Mouse (Mus musculus) CH12.LX (cell line): ENCODE measurements around the gene C1qtnf1. TPM values are rescaled to one million over a fixed set of nuclear protein-coding genes. Genes with fewer than 3 reads are reported as not detected.

ENCODE experiments used
- DNase-seq: peaks from one replicate; pipeline ENCODE4 v3.0.0-alpha.2; 2013; ENCODE audit errors: extremely low read depth
- H3K27ac ChIP-seq: 2 replicates; pipeline ENCODE4 v1.5.1; 2012; ENCODE audit warnings: low read depth, mild to moderate bottlenecking, control low read depth, moderate library complexity; ENCODE audit not compliant: insufficient read depth
- H3K27me3 ChIP-seq: replicated peaks from 2 replicates; pipeline ENCODE3; 2012; ENCODE audit warnings: inconsistent platforms
- H3K36me3 ChIP-seq, 2 experiments: replicated peaks in 1 of 2; 2 replicates each; pipeline versions ENCODE3 to v1.6.1; 2012; ENCODE audit warnings: inconsistent platforms in 1 of 2, low read length in 1 of 2, mild to moderate bottlenecking in 1 of 2, mixed read lengths in 1 of 2, moderate library complexity in 1 of 2; ENCODE audit not compliant: control insufficient read depth in 1 of 2, insufficient read depth in 1 of 2
- H3K4me1 ChIP-seq, 2 experiments: 2 replicates each; pipeline ENCODE4 v1.6.1; 2012; ENCODE audit warnings: inconsistent platforms in 1 of 2, moderate library complexity in 1 of 2; ENCODE audit not compliant: insufficient read depth in 2 of 2, control insufficient read depth in 1 of 2
- H3K4me2 ChIP-seq: 2 replicates; pipeline ENCODE4 v1.6.1; 2012; ENCODE audit warnings: low read depth, mild to moderate bottlenecking, control low read depth; ENCODE audit not compliant: poor library complexity, insufficient read depth, severe bottlenecking
- H3K4me3 ChIP-seq, 3 experiments: fragments of 150-350 bp in 1 of 3; sonication (generic) in 1 of 3; replicated peaks in 1 of 3; 2 replicates each; pipeline versions ENCODE3 to v1.5.1; 2011 to 2012; ENCODE audit warnings: low read depth in 2 of 3, low read length in 2 of 3, mild to moderate bottlenecking in 2 of 3, moderate library complexity in 2 of 3, control low read depth in 1 of 3, improper control_type of control experiment in 1 of 3, inconsistent platforms in 1 of 3, mixed read lengths in 1 of 3; ENCODE audit not compliant: poor library complexity in 1 of 3
- H3K79me2 ChIP-seq: replicated peaks from 2 replicates; pipeline ENCODE4 v1.6.1; 2012; ENCODE audit warnings: mild to moderate bottlenecking, moderate library complexity; ENCODE audit not compliant: control insufficient read depth, poor library complexity, insufficient read depth, severe bottlenecking; ENCODE audit errors: extremely low read depth
- H3K9ac ChIP-seq: 2 replicates; pipeline ENCODE4 v1.6.1; 2012; ENCODE audit warnings: low read depth, mild to moderate bottlenecking, control low read depth, moderate library complexity; ENCODE audit not compliant: insufficient read depth
- H3K9me3 ChIP-seq: replicated peaks from 2 replicates; pipeline ENCODE3; 2012; ENCODE audit warnings: low read length, inconsistent platforms, mixed read lengths
- BHLHE40 ChIP-seq: IDR thresholded peaks from 2 replicates; pipeline ENCODE4 v1.6.1; 2011; ENCODE audit warnings: mild to moderate bottlenecking, low read depth, low read length, improper control_type of control experiment
- CHD2 ChIP-seq: IDR thresholded peaks from 2 replicates; pipeline ENCODE4 v1.6.1; 2011; ENCODE audit warnings: low read length, improper control_type of control experiment
- ELF1 ChIP-seq: IDR thresholded peaks from 2 replicates; pipeline ENCODE4 v1.6.1; 2014; ENCODE audit warnings: low read depth, mild to moderate bottlenecking, inconsistent platforms, low read length, improper control_type of control experiment
- ETS1 ChIP-seq: conservative IDR thresholded peaks from 2 replicates; pipeline ENCODE4 v1.6.1; 2012; ENCODE audit warnings: low read depth, mild to moderate bottlenecking, inconsistent platforms, low read length, improper control_type of control experiment, moderate library complexity
- IRF4 ChIP-seq: IDR thresholded peaks from 2 replicates; pipeline ENCODE4 v1.6.1; 2014; ENCODE audit warnings: low read depth, mild to moderate bottlenecking, inconsistent platforms, low read length, improper control_type of control experiment
- JUND ChIP-seq: conservative IDR thresholded peaks from 2 replicates; pipeline ENCODE4 v1.6.1; 2011; ENCODE audit warnings: low read depth, low read length, improper control_type of control experiment
- MAFK ChIP-seq: IDR thresholded peaks from 2 replicates; pipeline ENCODE4 v1.6.1; 2011; ENCODE audit warnings: low read length, improper control_type of control experiment; ENCODE audit not compliant: insufficient replicate concordance
- MAX ChIP-seq: IDR thresholded peaks from 2 replicates; pipeline ENCODE4 v1.6.1; 2011; ENCODE audit warnings: low read length, improper control_type of control experiment
- MAZ ChIP-seq: IDR thresholded peaks from 2 replicates; pipeline ENCODE4 v1.6.1; 2012; ENCODE audit warnings: low read depth, mild to moderate bottlenecking, inconsistent platforms, low read length, improper control_type of control experiment, moderate library complexity
- MEF2A ChIP-seq: IDR thresholded peaks from 2 replicates; pipeline ENCODE4 v1.6.1; 2014; ENCODE audit warnings: low read depth, mild to moderate bottlenecking, inconsistent platforms, low read length, improper control_type of control experiment, borderline replicate concordance
- MXI1 ChIP-seq: IDR thresholded peaks from 2 replicates; pipeline ENCODE4 v1.6.1; 2011; ENCODE audit warnings: mild to moderate bottlenecking, low read depth, low read length, improper control_type of control experiment
- POLR2A ChIP-seq: IDR thresholded peaks from 2 replicates; pipeline ENCODE4 v1.6.1; 2011; ENCODE audit warnings: low read depth, mild to moderate bottlenecking, improper control_type of control experiment, low read length
- POLR2AphosphoS2 ChIP-seq: IDR thresholded peaks from 2 replicates; pipeline ENCODE4 v1.6.1; 2011; ENCODE audit warnings: low read depth, low read length, improper control_type of control experiment
- RCOR1 ChIP-seq: conservative IDR thresholded peaks from 2 replicates; pipeline ENCODE4 v1.6.1; 2012; ENCODE audit warnings: low read depth, mild to moderate bottlenecking, inconsistent platforms, low read length, improper control_type of control experiment
- SIN3A ChIP-seq: IDR thresholded peaks from 2 replicates; pipeline ENCODE4 v1.6.1; 2012; ENCODE audit warnings: low read length, improper control_type of control experiment, inconsistent platforms
- USF2 ChIP-seq: conservative IDR thresholded peaks from 2 replicates; pipeline ENCODE4 v1.6.1; 2011; ENCODE audit warnings: low read depth, low read length, improper control_type of control experiment
- ZC3H11A ChIP-seq: IDR thresholded peaks from 2 replicates; pipeline ENCODE4 v1.6.1; 2012; ENCODE audit warnings: low read depth, mild to moderate bottlenecking, inconsistent platforms, low read length, improper control_type of control experiment
- ZMIZ1 ChIP-seq: IDR thresholded peaks from 2 replicates; pipeline ENCODE4 v1.6.1; 2012; ENCODE audit warnings: low read depth, mild to moderate bottlenecking, inconsistent platforms, low read length, improper control_type of control experiment
- dilution Hi-C: fragments of 300-500 bp; cut with MboI; formaldehyde crosslinking; loops from 2 replicates; pipeline ENCODE4 v1.14.3; 2020; ENCODE audit warnings: low sequenced_read_pairs; ENCODE audit not compliant: extremely low pct_unique_long_range_greater_than_20kb, extremely low pct_ligation_motif_present
- in situ Hi-C: fragments of 300-500 bp; cut with MboI; formaldehyde crosslinking; loops from 3 replicates; pipeline ENCODE4 v1.14.3; 2019; ENCODE audit warnings: low sequenced_read_pairs, low pct_ligation_motif_present, low pct_unique_long_range_greater_than_20kb, mixed read lengths
- polyA plus RNA-seq: library from polyadenylated mRNA; unstranded; fragments of >175 nt; gene quantifications from 2 replicates; pipeline ENCODE4 v1.2.1, GENCODE M21; 2012; ENCODE audit warnings: low read depth; ENCODE audit not compliant: insufficient read length
- total RNA-seq, 2 experiments: library from RNA; depleted of rRNA; stranded (reverse); fragments of 300-350 nt in 1 of 2; fragments of >200 nt in 1 of 2; gene quantifications; 2 replicates each; pipeline ENCODE4 v1.2.3; 2012 to 2014

Gene C1qtnf1
- total and polyA plus RNA-seq, 3 experiments: 0.13 to 0.19 TPM; not detected in 1

- Histone ChIP-seq H3K4me1 (no peaks in the 10 kb centered on the region; a peak in 1 of 4 replicates), H3K9me3 (no peaks in the 10 kb centered on the region)
- no peak for TF ChIP-seq MAFK
- TF ChIP-seq, all 38 proteins: peak for 0
- DNase-seq: no peak
- dilution Hi-C loops: no loop called here
- Histone ChIP-seq H3K79me2 (no peaks in the 10 kb centered on the region), H3K9ac (no peak overlapping the region), H3K4me3 (no peak overlapping the region), H3K36me3 (peaks cover 0 to 3% of the 10 kb centered on the region in 2 experiments), H3K27ac (no peak overlapping the region), H3K4me2 (no peak overlapping the region), H3K27me3 (peaks cover 78% of the 10 kb centered on the region)
- in situ Hi-C loops: no loop called here
These were observed 65.5 kb downstream of the C1qtnf1 start for GRCm38 (mm10) chr11:118493458-118493857.

- Histone ChIP-seq H3K27me3 (peaks cover 85% of the 10 kb centered on the region), H3K4me3 (no peak overlapping the region), H3K79me2 (no peaks in the 10 kb centered on the region), H3K4me1 (no peaks in the 10 kb centered on the region; a peak in 1 of 4 replicates), H3K4me2 (no peak overlapping the region), H3K36me3 (peaks cover 0 to 2% of the 10 kb centered on the region in 2 experiments), H3K27ac (no peak overlapping the region), H3K9ac (no peak overlapping the region), H3K9me3 (no peaks in the 10 kb centered on the region)
- no peak for DNase-seq
- dilution Hi-C loops (no loop called here), in situ Hi-C loops (no loop called here)
- TF ChIP-seq CHD2 (no peak), IRF4 (no peak), MAZ (no peak), RCOR1 (no peak), USF2 (no peak), ELF1 (no peak), ZC3H11A (no peak), POLR2A (no peak), POLR2AphosphoS2 (no peak), ZMIZ1 (no peak), BHLHE40 (no peak), ETS1 (no peak), MAX (no peak), MEF2A (no peak), SIN3A (no peak), JUND (no peak), MXI1 (no peak)
These were observed 66.2 kb downstream of the C1qtnf1 start for GRCm38 (mm10) chr11:118494001-118494737.
